Mouse (Mus musculus) left cerebral cortex, adult 2 months (tissue): ENCODE measurements at regions not wholly inside any gene's neighbourhood (a gene's known extent, or its start where the extent isn't known, plus 50 kb on each side); places are given as distances from the start of the nearest gene placed in this dataset.

ENCODE experiments used
- DNase-seq, 2 experiments: peaks; one replicate each; pipeline ENCODE4 v3.0.0; 2021 to 2022; ENCODE audit warnings: low spot score in 2 of 2, mixed read lengths in 1 of 2; ENCODE audit errors: extremely low spot score in 1 of 2
- H3K27ac ChIP-seq: fragments of 200-600 bp; 2 replicates; pipeline ENCODE4 v1.8.1; 2022
- H3K4me3 ChIP-seq: fragments of 200-600 bp; 2 replicates; pipeline ENCODE4 v1.8.1; 2022
- CTCF ChIP-seq: fragments of 200-600 bp; IDR thresholded peaks from 2 replicates; pipeline ENCODE4 v1.8.1; 2022; ENCODE audit warnings: antibody characterized with exemption, mild to moderate bottlenecking, moderate library complexity
- intact Hi-C: fragments of 180-260 bp; cut with DNase I; formaldehyde crosslinking; loops from one replicate; pipeline ENCODE4 v1.15.1; 2025

GRCm38 (mm10) chr2:117399487-117399886 lies 56.7 kb upstream of the Rasgrp1 start:
- intact Hi-C loops: no loop called here
- H3K27ac ChIP-seq: no peak overlapping the region
- no peak overlapping the region for H3K4me3 ChIP-seq
- DNase-seq: no peak
- TF ChIP-seq CTCF: no peak

DNA sequence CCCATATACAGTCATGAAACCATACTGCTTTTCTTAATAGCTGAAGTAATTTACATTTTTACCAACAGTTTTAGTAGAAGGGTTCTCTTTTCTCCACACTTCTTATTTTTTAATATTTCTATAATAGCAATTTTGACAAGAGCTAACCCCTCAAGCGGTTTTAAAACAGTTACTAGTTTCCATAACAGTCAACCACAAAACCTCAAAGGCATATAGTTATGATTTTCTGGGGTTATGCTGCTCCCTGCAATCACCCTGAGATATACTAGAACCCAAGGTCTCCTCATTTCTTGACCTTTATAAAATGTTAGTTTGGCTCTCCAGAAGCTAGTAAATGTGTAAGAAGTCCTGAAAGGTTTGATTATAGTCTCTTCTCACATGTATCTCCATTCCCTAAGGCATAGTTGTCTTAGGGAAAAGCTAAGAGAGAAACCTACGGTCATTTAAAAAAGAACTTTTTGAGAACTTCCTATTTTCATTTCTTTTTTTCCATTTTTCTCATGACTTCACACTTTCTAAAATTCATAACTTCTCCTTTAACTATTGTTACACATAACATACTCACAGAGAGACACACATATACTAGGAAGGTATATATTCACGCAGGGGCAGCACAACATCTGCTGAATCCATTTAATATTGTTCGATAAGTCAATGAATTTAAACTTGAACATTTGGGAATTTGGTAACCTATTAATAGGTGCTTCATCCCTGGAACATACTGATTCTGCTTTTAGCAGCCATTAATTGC lies 60.8 kb upstream of the Rasgrp1 start:
- no peak overlapping the region for H3K4me3 ChIP-seq
- no peak for DNase-seq
- intact Hi-C loops: no loop called here
- no peak for TF ChIP-seq CTCF
- H3K27ac ChIP-seq: no peak overlapping the region

GRCm38 (mm10) chr2:117405453-117405852 lies 62.7 kb upstream of the Rasgrp1 start:
- intact Hi-C loops: no loop called here
- Histone ChIP-seq H3K4me3 (no peak overlapping the region), H3K27ac (no peak overlapping the region)
- no peak for DNase-seq
- TF ChIP-seq CTCF: no peak

DNA sequence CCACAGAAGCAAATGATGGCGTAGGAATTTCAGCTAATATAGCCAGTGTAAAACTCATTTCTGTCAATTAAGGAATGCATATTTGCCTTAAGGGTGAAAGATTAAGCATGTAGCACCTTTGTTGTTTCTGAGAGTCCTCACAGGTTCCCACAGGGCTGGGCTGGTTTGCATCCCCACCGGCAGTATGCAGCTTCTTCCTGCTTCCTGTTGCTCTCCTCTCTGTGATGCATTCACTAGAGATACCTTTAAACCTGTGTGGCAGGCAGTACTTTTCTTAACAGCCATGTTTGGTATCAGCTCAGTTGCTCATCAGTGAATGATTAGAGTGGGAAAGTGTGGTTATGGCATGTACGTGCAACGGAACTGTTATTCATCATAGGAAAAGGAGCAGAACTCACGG lies 65.4 kb upstream of the Rasgrp1 start:
- intact Hi-C loops: no loop called here
- TF ChIP-seq CTCF: no peak
- DNase-seq: no peak
- no peak overlapping the region for H3K27ac ChIP-seq
- no peak overlapping the region for H3K4me3 ChIP-seq

GRCm38 (mm10) chr2:117412045-117412606 lies 69.3 kb upstream of the Rasgrp1 start:
- intact Hi-C loops: no loop called here

DNA sequence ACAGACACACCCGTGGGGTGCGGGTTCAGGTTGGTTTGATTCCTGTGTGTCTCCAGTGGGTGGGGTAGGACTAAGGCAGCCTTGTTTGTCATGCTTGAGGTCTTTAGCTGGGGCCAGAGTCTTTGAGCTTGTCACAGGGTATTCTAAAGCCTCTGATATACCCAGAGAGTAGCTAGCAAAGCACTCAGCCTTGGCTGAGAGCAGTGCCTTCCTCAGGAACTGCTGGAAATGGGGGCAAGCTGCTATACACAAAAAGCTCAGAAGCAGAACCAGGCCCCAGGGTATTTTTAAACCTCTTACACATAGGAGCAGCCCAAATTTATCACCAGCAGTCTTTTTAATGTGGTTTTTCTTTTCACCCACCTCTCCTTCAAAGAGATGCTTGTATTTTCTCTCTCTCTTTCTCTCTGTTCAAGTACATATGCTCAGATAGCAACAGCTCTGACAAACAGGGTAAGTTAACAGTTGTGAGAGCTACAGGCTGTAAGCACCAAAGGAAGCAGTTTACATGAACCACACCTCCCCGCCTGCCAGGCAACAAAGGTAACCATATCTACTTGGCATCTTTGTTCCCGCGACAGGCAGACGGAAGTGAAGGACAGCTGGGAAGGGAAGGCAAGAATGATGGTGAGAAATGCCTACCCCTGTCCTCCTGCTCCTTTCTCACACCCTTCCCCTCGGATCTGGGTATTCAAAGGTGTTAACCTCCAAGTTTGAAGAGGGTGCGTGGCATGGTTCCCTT lies 74.6 kb upstream of the Rasgrp1 start:
- intact Hi-C loops: loop anchor here (2.0 kb wide), 2 partner anchors 21 to 31 kb away; no protein-coding TSS in a partner anchor

More at GRCm38 (mm10) chr2:117412045-117412606, 69.3 kb upstream of the Rasgrp1 start:
- DNase-seq: peak in 1 of 2 experiments; percentile 24
- no peak overlapping the region for H3K4me3 ChIP-seq
- H3K27ac ChIP-seq: no peak overlapping the region; the same call in 1 of the 2 replicates
- peak; percentile 53 for TF ChIP-seq CTCF

GRCm38 (mm10) chr2:117418121-117418615 lies 75.4 kb upstream of the Rasgrp1 start:
- intact Hi-C loops: no loop called here
- no peak for TF ChIP-seq CTCF
- DNase-seq: no peak

More for the DNA sequence above, 74.6 kb upstream of the Rasgrp1 start:
- no peak for TF ChIP-seq CTCF
- Histone ChIP-seq H3K27ac (peak overlapping the region; percentile 79), H3K4me3 (no peak overlapping the region)
- peak in 1 of 2 experiments; percentile 15 for DNase-seq

GRCm38 (mm10) chr2:117418711-117419110 lies 75.9 kb upstream of the Rasgrp1 start:
- TF ChIP-seq CTCF: no peak
- no peak for DNase-seq
- intact Hi-C loops: no loop called here
- H3K27ac ChIP-seq: no peak overlapping the region
- H3K4me3 ChIP-seq: no peak overlapping the region

More at GRCm38 (mm10) chr2:117418121-117418615, 75.4 kb upstream of the Rasgrp1 start:
- H3K4me3 ChIP-seq: no peak overlapping the region
- peak overlapping the region; percentile 79; the same call in 1 of the 2 replicates for H3K27ac ChIP-seq

GRCm38 (mm10) chr2:117421376-117421775 lies 78.6 kb upstream of the Rasgrp1 start:
- DNase-seq: no peak
- intact Hi-C loops: no loop called here
- TF ChIP-seq CTCF: no peak
- Histone ChIP-seq H3K27ac (no peak overlapping the region), H3K4me3 (no peak overlapping the region)

DNA sequence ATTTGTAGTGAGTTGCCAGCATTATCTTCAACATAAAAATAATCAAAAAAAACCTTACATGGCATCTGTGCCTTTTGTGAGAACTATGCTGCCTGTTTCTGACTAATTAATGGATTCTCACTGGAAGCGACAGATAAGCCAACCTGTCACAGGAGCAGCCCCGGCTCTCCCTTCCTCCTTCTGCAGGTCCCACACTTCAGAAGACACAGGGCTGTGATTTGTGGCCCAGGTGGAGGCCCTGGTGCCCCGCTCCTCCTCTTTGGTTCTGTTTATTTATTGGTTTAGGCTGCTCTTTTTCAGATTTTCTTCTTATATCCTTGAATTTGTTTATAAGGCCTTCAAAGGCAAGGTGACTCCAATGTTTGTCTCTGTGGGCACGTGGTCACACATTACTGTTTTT lies 80.0 kb upstream of the Rasgrp1 start:
- no peak overlapping the region for H3K27ac ChIP-seq
- no peak for TF ChIP-seq CTCF
- intact Hi-C loops: no loop called here
- H3K4me3 ChIP-seq: no peak overlapping the region
- DNase-seq: no peak

DNA sequence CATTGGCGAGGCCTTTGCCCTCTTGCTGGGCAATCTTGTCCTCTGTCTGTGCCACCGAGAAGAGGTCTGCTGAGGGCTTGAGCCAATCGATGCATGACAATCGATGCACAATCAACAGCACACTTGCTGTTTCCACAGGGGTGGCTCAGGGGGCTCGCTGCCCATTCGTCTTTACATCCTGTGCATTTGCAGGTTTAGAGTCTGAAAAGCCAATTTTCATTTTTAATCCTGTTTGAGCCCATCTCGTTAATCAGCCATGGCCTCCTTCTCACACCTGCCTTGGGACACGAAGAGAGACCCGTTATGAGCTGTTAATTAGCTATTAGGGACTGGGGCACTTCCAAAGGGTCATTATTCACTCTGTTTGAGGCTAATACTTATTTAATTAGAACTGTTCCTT lies 86.4 kb upstream of the Rasgrp1 start:
- no peak for TF ChIP-seq CTCF
- Histone ChIP-seq H3K4me3 (no peak overlapping the region), H3K27ac (no peak overlapping the region)
- DNase-seq: no peak
- intact Hi-C loops: no loop called here

DNA sequence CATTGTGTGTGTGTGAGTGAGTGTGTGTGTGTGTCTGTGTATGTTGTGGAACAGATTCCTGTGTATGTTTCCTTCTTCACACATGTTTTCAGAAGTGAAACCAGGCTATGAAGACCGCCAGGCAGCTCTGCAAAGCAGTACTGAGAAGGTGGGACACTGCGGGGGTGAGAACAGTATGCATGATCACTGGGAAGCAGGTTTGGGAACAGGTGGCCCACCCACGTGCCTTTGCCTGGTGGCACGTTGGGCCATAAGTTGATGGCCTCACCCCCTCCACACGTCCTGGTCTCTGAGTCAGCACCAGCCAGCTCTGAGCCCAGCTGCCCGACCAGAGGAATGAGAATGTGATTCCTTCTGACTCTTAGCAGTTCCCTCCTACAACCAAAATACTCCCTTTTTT lies 89.2 kb upstream of the Rasgrp1 start:
- DNase-seq: peak; percentile 54 to 80
- Histone ChIP-seq H3K4me3 (no peak overlapping the region), H3K27ac (no peak overlapping the region)
- no peak for TF ChIP-seq CTCF
- intact Hi-C loops: loop anchor here (1.0 kb wide), 1 partner anchor 46 kb away; no protein-coding TSS in a partner anchor
